Mouse (Mus musculus): ENCODE data around the gene Rgs10. TPM values are rescaled to one million over a fixed set of nuclear protein-coding genes. Genes with fewer than 3 reads are reported as not detected.

The Rgs10 gene
- polyA plus RNA-seq, 1 experiment from 2014 or later = 32.3 TPM

GRCm38 (mm10) chr7:128392071-128392971 lies 26.2 kb downstream of the Rgs10 start:
- Histone ChIP-seq H3K4me2 (ENCODE audit: low read depth, low read length) (peak overlapping the region; percentile 52), H3K9me3 (ENCODE audit: low read length) (no peaks in the 10 kb centered on the region), H3K4me3 (ENCODE audit: low read depth, low read length) (no peak overlapping the region), H3K36me3 (replicated peaks; ENCODE audit: insufficient read depth, low read length) (no peaks in the 10 kb centered on the region), H3K27me3 (ENCODE audit: insufficient read depth, low read length) (no peaks in the 10 kb centered on the region), H3K27ac (ENCODE audit: low read depth) (peak overlapping the region; percentile 76), H3K9ac (replicated peaks) (peak overlapping the region; percentile 38), H3K4me1 (ENCODE audit: insufficient read depth) (peaks cover 43% of the 10 kb centered on the region)
- WGBS (ENCODE audit: insufficient replicate concordance) = 31% methylated on average over 18 of the region's 18 CpGs
- ATAC-seq = peak; percentile 77
- TF ChIP-seq EP300 (IDR thresholded peaks at IDR 0.05; ENCODE audit: low read depth) = no peak; the same call in none of the 2 replicates
- TF ChIP-seq CTCF (IDR thresholded peaks at IDR 0.05; ENCODE audit: low read depth) = no peak
- peak; percentile 72 for DNase-seq

DNA sequence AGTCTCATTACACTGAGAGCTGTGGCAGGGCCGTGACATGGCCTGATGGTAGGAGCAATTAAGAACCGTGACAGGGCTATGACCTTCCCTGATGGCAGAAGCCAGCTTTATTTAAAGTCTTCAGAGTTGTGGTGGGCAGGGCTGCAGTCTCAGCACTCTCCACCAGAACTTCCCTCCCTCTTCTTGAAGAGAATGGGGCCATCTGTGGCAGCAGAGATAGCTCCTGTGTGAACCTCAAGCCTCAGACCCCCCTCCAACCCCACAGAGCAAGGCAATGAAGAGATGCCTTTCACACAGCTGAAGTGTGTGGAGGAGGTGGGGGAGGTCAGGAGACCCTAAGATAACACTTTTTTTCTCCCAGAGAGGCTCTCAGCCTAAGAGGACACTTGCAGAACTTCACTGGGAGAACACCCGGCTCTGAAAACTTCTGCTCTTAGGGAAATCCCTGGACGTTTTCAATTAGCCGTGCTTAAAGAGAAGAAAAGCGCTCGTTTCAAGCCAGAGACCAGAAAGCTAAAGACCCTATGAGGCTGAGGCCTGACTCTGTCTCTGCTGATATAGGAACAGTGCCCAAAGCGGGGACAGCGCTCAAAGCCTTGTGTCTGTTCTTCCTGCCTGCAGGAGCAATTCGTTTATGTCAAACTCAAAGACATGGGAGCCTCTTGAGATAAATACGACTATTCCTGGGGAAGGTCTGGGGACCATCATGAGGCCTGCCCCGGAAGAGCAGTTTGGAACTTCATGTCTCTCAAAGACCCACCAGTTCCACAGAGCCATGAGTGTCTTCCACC lies 27.1 kb downstream of the Rgs10 start:
- no peaks in the 10 kb centered on the region for H3K9me3 ChIP-seq (ENCODE audit: low read length)
- WGBS (ENCODE audit: insufficient replicate concordance) = 30% methylated on average over 12 of the region's 12 CpGs
- H3K27ac ChIP-seq (ENCODE audit: low read depth) = peak overlapping the region; percentile 76
- H3K36me3 ChIP-seq (replicated peaks; ENCODE audit: insufficient read depth, low read length) = no peaks in the 10 kb centered on the region
- H3K4me1 ChIP-seq (ENCODE audit: insufficient read depth) = peaks cover 43% of the 10 kb centered on the region
- no peak for TF ChIP-seq CTCF (IDR thresholded peaks at IDR 0.05; ENCODE audit: low read depth)
- no peak for TF ChIP-seq EP300 (IDR thresholded peaks at IDR 0.05; ENCODE audit: low read depth)
- no peaks in the 10 kb centered on the region for H3K27me3 ChIP-seq (ENCODE audit: insufficient read depth, low read length)
- no peak for DNase-seq
- H3K9ac ChIP-seq (replicated peaks) = 0 out of 2 replicates have a peak overlapping the region, but pooled peaks have one; percentile 16
- peak; percentile 24; the same call in 1 of the 2 replicates for ATAC-seq
- 0 out of 2 replicates have a peak overlapping the region, but pooled peaks have one; percentile 52 for H3K4me2 ChIP-seq (ENCODE audit: low read depth, low read length)
- no peak overlapping the region for H3K4me3 ChIP-seq (ENCODE audit: low read depth, low read length)

GRCm38 (mm10) chr7:128388968-128389367 lies 29.6 kb downstream of the Rgs10 start:
- Histone ChIP-seq H3K4me3 (ENCODE audit: low read depth, low read length) (no peak overlapping the region), H3K9me3 (ENCODE audit: low read length) (no peaks in the 10 kb centered on the region), H3K36me3 (replicated peaks; ENCODE audit: insufficient read depth, low read length) (no peaks in the 10 kb centered on the region), H3K4me2 (ENCODE audit: low read depth, low read length) (no peak overlapping the region), H3K4me1 (ENCODE audit: insufficient read depth) (peaks cover 43% of the 10 kb centered on the region), H3K27ac (ENCODE audit: low read depth) (no peak overlapping the region), H3K9ac (replicated peaks) (no peak overlapping the region), H3K27me3 (ENCODE audit: insufficient read depth, low read length) (no peaks in the 10 kb centered on the region)
- 39% methylated on average over 7 of the region's 7 CpGs for WGBS (ENCODE audit: insufficient replicate concordance)
- no peak for TF ChIP-seq CTCF (IDR thresholded peaks at IDR 0.05; ENCODE audit: low read depth)
- TF ChIP-seq EP300 (IDR thresholded peaks at IDR 0.05; ENCODE audit: low read depth) = peak; percentile 72
- peak; percentile 71 for DNase-seq
- peak; percentile 65 for ATAC-seq

DNA sequence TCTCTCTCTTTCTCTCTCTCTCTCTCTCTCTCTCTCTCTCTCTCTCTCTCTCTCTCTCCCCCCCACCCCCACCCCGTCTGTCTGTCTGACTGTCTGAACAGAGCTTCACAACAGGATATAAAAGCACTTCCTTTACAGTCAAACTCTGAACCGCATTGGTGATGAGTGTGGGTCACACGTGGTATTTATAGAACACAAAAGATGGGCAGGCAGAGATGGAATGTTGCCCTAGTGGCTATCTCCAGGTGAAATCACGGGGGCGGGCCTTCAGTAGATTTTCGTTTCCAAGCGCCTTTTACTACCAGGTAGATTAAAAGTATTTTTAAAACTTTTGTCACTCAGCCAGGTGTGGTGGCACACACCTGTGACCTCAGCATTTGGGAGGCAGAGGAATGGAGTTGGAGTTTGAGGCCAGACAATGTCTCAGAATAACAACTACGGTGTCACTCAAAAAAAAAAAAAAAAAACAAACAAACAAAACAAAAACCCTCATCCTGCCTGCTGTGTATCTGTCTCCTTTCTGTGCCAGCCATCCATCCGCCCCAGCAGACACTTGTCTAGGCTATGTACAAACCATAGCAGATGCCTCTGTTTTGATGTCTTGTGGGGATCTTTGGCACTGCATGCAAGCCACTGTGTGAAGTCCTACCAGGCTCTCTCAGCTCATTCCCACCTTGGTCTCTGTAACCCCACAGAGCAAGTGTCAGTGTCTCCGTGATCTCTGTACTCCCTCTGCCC lies 34.7 kb downstream of the Rgs10 start:
- no peak overlapping the region for H3K4me2 ChIP-seq (ENCODE audit: low read depth, low read length)
- H3K9me3 ChIP-seq (ENCODE audit: low read length) = no peaks in the 10 kb centered on the region
- H3K4me3 ChIP-seq (ENCODE audit: low read depth, low read length) = no peak overlapping the region
- no peaks in the 10 kb centered on the region for H3K36me3 ChIP-seq (replicated peaks; ENCODE audit: insufficient read depth, low read length)
- H3K4me1 ChIP-seq (ENCODE audit: insufficient read depth) = peaks cover 16% of the 10 kb centered on the region
- TF ChIP-seq EP300 (IDR thresholded peaks at IDR 0.05; ENCODE audit: low read depth) = no peak
- TF ChIP-seq CTCF (IDR thresholded peaks at IDR 0.05; ENCODE audit: low read depth) = no peak
- 50% methylated on average over 10 of the region's 10 CpGs for WGBS (ENCODE audit: insufficient replicate concordance)
- no peak overlapping the region for H3K9ac ChIP-seq (replicated peaks)
- ATAC-seq = no peak
- H3K27me3 ChIP-seq (ENCODE audit: insufficient read depth, low read length) = no peaks in the 10 kb centered on the region
- no peak for DNase-seq
- H3K27ac ChIP-seq (ENCODE audit: low read depth) = no peak overlapping the region

- DNase-seq (no peak), ATAC-seq (no peak)
- no peak for TF ChIP-seq CTCF (IDR thresholded peaks at IDR 0.05; ENCODE audit: low read depth)
- TF ChIP-seq EP300 (IDR thresholded peaks at IDR 0.05; ENCODE audit: low read depth) = no peak
- Histone ChIP-seq H3K27me3 (ENCODE audit: insufficient read depth, low read length) (no peaks in the 10 kb centered on the region), H3K4me3 (ENCODE audit: low read depth, low read length) (no peak overlapping the region), H3K4me2 (ENCODE audit: low read depth, low read length) (no peak overlapping the region), H3K27ac (ENCODE audit: low read depth) (no peak overlapping the region), H3K4me1 (ENCODE audit: insufficient read depth) (peaks cover 12% of the 10 kb centered on the region), H3K9me3 (ENCODE audit: low read length) (no peaks in the 10 kb centered on the region), H3K9ac (replicated peaks) (no peak overlapping the region), H3K36me3 (replicated peaks; ENCODE audit: insufficient read depth, low read length) (no peaks in the 10 kb centered on the region)
- WGBS (ENCODE audit: insufficient replicate concordance) = 50% methylated on average over 7 of the region's 7 CpGs
Observed at GRCm38 (mm10) chr7:128383189-128383725, 35.3 kb downstream of the Rgs10 start.
